Mouse (Mus musculus): ENCODE results near the gene Gm42715. TPM values are rescaled to one million over a fixed set of nuclear protein-coding genes. Genes with fewer than 3 reads are reported as not detected.
"Not testable (repeated sequence)": the region's sequence is repeated elsewhere in the genome, so short reads cannot be mapped to it uniquely, and the experiment has no call there.

The Gm42715 gene
- polyA plus RNA-seq, 1 experiment from 2014 or later: 14.3 TPM

- WGBS: under 1% methylated on average over 62 of the region's 62 CpGs
- Histone ChIP-seq H3K4me1 (peaks cover 25% of the 10 kb centered on the region), H3K4me3 (peak within 1 kb of the TSS; percentile 98), H3K27ac (peak within 1 kb of the TSS; percentile 90), H3K9me3 (no peaks in the 10 kb centered on the region), H3K9ac (peak within 1 kb of the TSS; percentile 98), H3K4me2 (replicated peaks) (peak within 1 kb of the TSS; percentile 94), H3K36me3 (peaks cover 54% of the 10 kb centered on the region), H3K27me3 (replicated peaks) (no peaks in the 10 kb centered on the region)
- ATAC-seq (ENCODE audit: low FRiP score, low read depth): peak; percentile 84
Measured at GRCm38 (mm10) chr7:127478635-127479317, 40.6 kb upstream of the Gm42715 start, which contains the start of gene Fbrs. Gene Fbrs, plus strand, starts transcription at chr7:127479199.

GRCm38 (mm10) chr7:127479318-127480225, 39.8 kb upstream of the Gm42715 start:
- Histone ChIP-seq H3K4me3 (peak overlapping the region; percentile 98), H3K27ac (peak overlapping the region; percentile 90), H3K4me1 (peaks cover 25% of the 10 kb centered on the region), H3K36me3 (peaks cover 54% of the 10 kb centered on the region), H3K9ac (peak overlapping the region; percentile 98), H3K9me3 (no peaks in the 10 kb centered on the region), H3K27me3 (replicated peaks) (no peaks in the 10 kb centered on the region), H3K4me2 (replicated peaks) (peak overlapping the region; percentile 94)
- ATAC-seq (ENCODE audit: low FRiP score, low read depth): no peak
- 4% methylated on average over 48 of the region's 48 CpGs for whole genome bisulfite sequencing

GRCm38 (mm10) chr7:127480321-127480720, 39.1 kb upstream of the Gm42715 start:
- H3K4me3 ChIP-seq: peak overlapping the region; percentile 98
- H3K27me3 ChIP-seq (replicated peaks): no peaks in the 10 kb centered on the region
- peak overlapping the region; percentile 94 for H3K4me2 ChIP-seq (replicated peaks)
- 82% methylated on average over 2 of the region's 2 CpGs for WGBS
- H3K4me1 ChIP-seq: peaks cover 25% of the 10 kb centered on the region
- no peak overlapping the region for H3K27ac ChIP-seq
- ATAC-seq (ENCODE audit: low FRiP score, low read depth): no peak
- no peaks in the 10 kb centered on the region for H3K9me3 ChIP-seq
- H3K9ac ChIP-seq: peak overlapping the region; percentile 98
- H3K36me3 ChIP-seq: peaks cover 54% of the 10 kb centered on the region

- 80% methylated on average over 5 of the region's 5 CpGs for WGBS
- ATAC-seq (ENCODE audit: low FRiP score, low read depth): no peak
- peaks cover 86% of the 10 kb centered on the region for H3K36me3 ChIP-seq
- H3K4me2 ChIP-seq (replicated peaks): 0 out of 2 replicates have a peak overlapping the region, but pooled peaks have one; percentile 9
- peaks cover 7% of the 10 kb centered on the region; the same call in 1 of the 2 replicates for H3K4me1 ChIP-seq
- H3K9ac ChIP-seq: no peak overlapping the region
- no peaks in the 10 kb centered on the region for H3K9me3 ChIP-seq
- no peak overlapping the region for H3K27ac ChIP-seq
- H3K27me3 ChIP-seq (replicated peaks): no peaks in the 10 kb centered on the region
- H3K4me3 ChIP-seq: no peak overlapping the region
Measured at GRCm38 (mm10) chr7:127485416-127485815, 34.0 kb upstream of the Gm42715 start.

- not testable (repeated sequence) for H3K4me2 ChIP-seq (replicated peaks); H3K4me1 ChIP-seq; H3K9me3 ChIP-seq; ATAC-seq (ENCODE audit: low FRiP score, low read depth); H3K4me3 ChIP-seq; H3K9ac ChIP-seq; H3K27me3 ChIP-seq (replicated peaks); H3K27ac ChIP-seq
- WGBS: 89% methylated on average over 5 of the region's 5 CpGs
- peaks cover 87% of the 10 kb centered on the region for H3K36me3 ChIP-seq
Measured at GRCm38 (mm10) chr7:127488364-127488763, 31.0 kb upstream of the Gm42715 start.

- H3K36me3 ChIP-seq: peaks cover 72% of the 10 kb centered on the region
- no peak for ATAC-seq (ENCODE audit: low FRiP score, low read depth)
- 92% methylated on average over 7 of the region's 7 CpGs for WGBS
Measured at GRCm38 (mm10) chr7:127489982-127490381, 29.4 kb upstream of the Gm42715 start.

GRCm38 (mm10) chr7:127491846-127492245, 27.5 kb upstream of the Gm42715 start:
- Histone ChIP-seq H3K27ac (no peak overlapping the region), H3K36me3 (peaks cover 53% of the 10 kb centered on the region), H3K4me3 (no peak overlapping the region), H3K4me1 (no peaks in the 10 kb centered on the region), H3K4me2 (replicated peaks) (no peak overlapping the region), H3K9me3 (no peaks in the 10 kb centered on the region), H3K9ac (no peak overlapping the region), H3K27me3 (replicated peaks) (no peaks in the 10 kb centered on the region)
- ATAC-seq (ENCODE audit: low FRiP score, low read depth): no peak
- WGBS: 91% methylated on average over 3 of the region's 3 CpGs

More at GRCm38 (mm10) chr7:127489982-127490381, 29.4 kb upstream of the Gm42715 start:
- Histone ChIP-seq H3K4me3 (no peak overlapping the region), H3K9ac (no peak overlapping the region), H3K27ac (no peak overlapping the region), H3K4me2 (replicated peaks) (no peak overlapping the region), H3K9me3 (no peaks in the 10 kb centered on the region), H3K4me1 (no peaks in the 10 kb centered on the region), H3K27me3 (replicated peaks) (no peaks in the 10 kb centered on the region)

GRCm38 (mm10) chr7:127494648-127495047, 24.7 kb upstream of the Gm42715 start:
- peaks cover 27% of the 10 kb centered on the region for H3K36me3 ChIP-seq
- H3K9ac ChIP-seq: no peak overlapping the region
- no peaks in the 10 kb centered on the region for H3K9me3 ChIP-seq
- H3K4me3 ChIP-seq: no peak overlapping the region
- no peaks in the 10 kb centered on the region for H3K27me3 ChIP-seq (replicated peaks)
- H3K27ac ChIP-seq: no peak overlapping the region
- H3K4me2 ChIP-seq (replicated peaks): no peak overlapping the region
- H3K4me1 ChIP-seq: no peaks in the 10 kb centered on the region
- no peak for ATAC-seq (ENCODE audit: low FRiP score, low read depth)

GRCm38 (mm10) chr7:127497382-127497781, 22.0 kb upstream of the Gm42715 start:
- Histone ChIP-seq H3K36me3 (no peaks in the 10 kb centered on the region), H3K4me3 (no peak overlapping the region), H3K9ac (no peak overlapping the region), H3K4me1 (no peaks in the 10 kb centered on the region), H3K4me2 (replicated peaks) (no peak overlapping the region), H3K27ac (no peak overlapping the region), H3K9me3 (no peaks in the 10 kb centered on the region), H3K27me3 (replicated peaks) (no peaks in the 10 kb centered on the region)
- no peak for ATAC-seq (ENCODE audit: low FRiP score, low read depth)
- WGBS: 85% methylated on average over 2 of the region's 2 CpGs

GRCm38 (mm10) chr7:127498407-127498806, 21.0 kb upstream of the Gm42715 start:
- H3K27me3 ChIP-seq (replicated peaks): no peaks in the 10 kb centered on the region
- WGBS: 44% methylated on average over 3 of the region's 3 CpGs

GRCm38 (mm10) chr7:127508291-127508690, 11.1 kb upstream of the Gm42715 start:
- Histone ChIP-seq H3K36me3 (no peaks in the 10 kb centered on the region), H3K27ac (no peak overlapping the region), H3K4me1 (peaks cover 7% of the 10 kb centered on the region; the same call in 1 of the 2 replicates), H3K9me3 (no peaks in the 10 kb centered on the region), H3K4me2 (replicated peaks) (no peak overlapping the region), H3K27me3 (replicated peaks) (no peaks in the 10 kb centered on the region), H3K9ac (no peak overlapping the region), H3K4me3 (no peak overlapping the region)
- 98% methylated on average over 3 of the region's 3 CpGs for WGBS
- no peak for ATAC-seq (ENCODE audit: low FRiP score, low read depth)

More at GRCm38 (mm10) chr7:127498407-127498806, 21.0 kb upstream of the Gm42715 start:
- ATAC-seq (ENCODE audit: low FRiP score, low read depth): no peak
- no peak overlapping the region for H3K9ac ChIP-seq
- H3K4me1 ChIP-seq: no peaks in the 10 kb centered on the region
- H3K4me2 ChIP-seq (replicated peaks): no peak overlapping the region
- H3K4me3 ChIP-seq: no peak overlapping the region
- H3K9me3 ChIP-seq: no peaks in the 10 kb centered on the region
- no peaks in the 10 kb centered on the region for H3K36me3 ChIP-seq
- H3K27ac ChIP-seq: no peak overlapping the region

GRCm38 (mm10) chr7:127509830-127510229, 9.6 kb upstream of the Gm42715 start:
- not testable (repeated sequence) for H3K9me3 ChIP-seq; H3K9ac ChIP-seq; ATAC-seq (ENCODE audit: low FRiP score, low read depth); H3K36me3 ChIP-seq; H3K27me3 ChIP-seq (replicated peaks); H3K4me3 ChIP-seq; H3K27ac ChIP-seq; H3K4me2 ChIP-seq (replicated peaks)
- WGBS: 93% methylated on average over 4 of the region's 4 CpGs
- peaks cover 17% of the 10 kb centered on the region for H3K4me1 ChIP-seq

Data from neural tube, embryonic 12.5 days (tissue).